Mouse (Mus musculus): ENCODE data around the gene Recql5.

Gene Recql5

GRCm38 (mm10) chr11:115933108-115933746 lies at the start of gene Recql5, which contains the start of gene Sap30bp:
Gene Recql5 (minus strand): TSS chr11:115933477.
Gene Sap30bp (plus strand): TSS chr11:115933282.
- in situ Hi-C loops (cut with MboI; ENCODE audit: unreplicated experiment in 2 of 2) = loop anchor here in 1 of 2 experiments (10.0 kb wide), 1 partner anchor 532 kb away; the partner anchor contains the start of gene Qrich2

- in situ Hi-C loops (cut with MboI; ENCODE audit: unreplicated experiment in 2 of 2) = no loop called here
These were observed 49.2 kb upstream of the Recql5 start for GRCm38 (mm10) chr11:115982472-115982871.

DNA sequence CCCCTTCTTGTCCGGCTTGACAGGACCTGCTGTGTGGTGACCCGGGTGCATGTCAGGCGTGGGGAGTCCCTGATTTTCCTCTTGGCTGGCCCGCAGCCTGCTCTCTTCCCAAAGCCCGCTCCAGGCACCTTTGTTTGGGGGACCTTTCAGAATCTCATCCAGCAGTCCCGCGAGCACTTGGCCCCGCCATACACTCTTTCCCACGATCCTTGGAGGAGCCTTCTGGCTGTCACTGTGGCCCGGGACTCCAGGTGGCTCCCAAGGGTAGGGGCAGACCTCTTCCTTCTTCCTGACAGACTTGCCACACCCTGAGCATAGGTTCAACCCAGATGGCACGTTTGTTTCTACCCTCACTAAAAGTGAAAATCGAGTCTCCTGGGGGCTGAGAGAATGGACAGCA lies 42.3 kb upstream of the Recql5 start:
- in situ Hi-C loops (cut with MboI; ENCODE audit: unreplicated experiment in 2 of 2) = no loop called here

DNA sequence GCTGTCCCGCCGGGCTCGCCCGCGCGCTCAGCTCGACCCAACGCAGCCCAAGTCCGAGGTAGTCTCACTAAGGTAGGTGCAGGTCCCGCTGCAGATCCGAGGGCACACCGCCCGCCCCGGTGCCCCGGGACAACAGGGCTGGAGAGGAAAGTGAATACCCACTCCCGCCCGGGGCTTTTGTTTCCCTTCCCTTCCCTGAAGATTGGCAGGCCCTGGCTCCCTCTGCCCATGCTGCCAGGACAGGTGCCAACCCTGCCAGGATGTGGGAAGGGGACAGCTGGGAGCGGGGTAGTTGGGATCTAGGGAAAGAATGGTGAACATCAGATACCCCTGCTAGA lies 41.8 kb upstream of the Recql5 start:
- in situ Hi-C loops (cut with MboI; ENCODE audit: unreplicated experiment in 2 of 2) = no loop called here

DNA sequence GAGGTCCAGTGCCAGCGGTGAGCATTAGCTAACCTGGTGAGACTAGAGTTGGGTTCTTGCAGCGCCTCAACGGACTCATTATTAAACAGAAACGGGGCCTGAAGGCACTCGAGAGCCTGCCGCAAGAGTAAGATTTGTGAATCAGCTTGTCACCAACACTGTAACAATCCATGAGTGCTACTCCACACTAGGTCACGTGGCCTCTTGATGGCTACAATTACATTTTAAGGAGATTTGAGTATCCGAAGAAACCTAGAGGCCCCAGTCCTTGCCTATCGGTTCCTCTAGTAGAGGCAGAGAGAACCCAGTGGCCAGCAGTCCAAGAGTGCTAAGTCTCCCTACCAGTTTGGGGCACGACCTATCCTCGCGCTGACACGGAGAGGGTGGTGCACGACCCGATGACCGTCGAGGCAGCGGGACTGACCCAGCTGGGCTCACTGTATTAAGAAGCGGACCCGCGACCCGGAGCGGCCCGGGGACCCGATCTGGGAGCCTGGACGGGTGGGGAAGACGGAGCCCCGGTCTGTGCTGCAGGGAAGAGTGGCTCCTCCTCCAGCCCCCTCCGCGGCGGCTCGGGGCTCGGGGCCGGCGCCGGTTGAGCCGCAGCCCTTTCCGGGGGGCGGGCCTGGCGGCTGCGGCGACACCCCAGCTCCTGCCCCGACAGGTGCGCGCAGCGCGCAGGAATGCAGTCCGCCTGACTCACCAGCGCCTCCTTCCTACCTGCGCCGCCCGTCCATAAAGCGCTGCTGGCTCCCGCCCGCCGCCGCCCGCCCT lies 41.2 kb upstream of the Recql5 start, which contains the start of gene Itgb4:
Gene Itgb4, plus strand, starts transcription at position 401 of the 774 bp plus-strand sequence.
- in situ Hi-C loops (cut with MboI; ENCODE audit: unreplicated experiment in 2 of 2) = no loop called here

- in situ Hi-C loops (cut with MboI; ENCODE audit: unreplicated experiment in 2 of 2) = no loop called here
These were observed 37.7 kb upstream of the Recql5 start for GRCm38 (mm10) chr11:115971016-115971415.

DNA sequence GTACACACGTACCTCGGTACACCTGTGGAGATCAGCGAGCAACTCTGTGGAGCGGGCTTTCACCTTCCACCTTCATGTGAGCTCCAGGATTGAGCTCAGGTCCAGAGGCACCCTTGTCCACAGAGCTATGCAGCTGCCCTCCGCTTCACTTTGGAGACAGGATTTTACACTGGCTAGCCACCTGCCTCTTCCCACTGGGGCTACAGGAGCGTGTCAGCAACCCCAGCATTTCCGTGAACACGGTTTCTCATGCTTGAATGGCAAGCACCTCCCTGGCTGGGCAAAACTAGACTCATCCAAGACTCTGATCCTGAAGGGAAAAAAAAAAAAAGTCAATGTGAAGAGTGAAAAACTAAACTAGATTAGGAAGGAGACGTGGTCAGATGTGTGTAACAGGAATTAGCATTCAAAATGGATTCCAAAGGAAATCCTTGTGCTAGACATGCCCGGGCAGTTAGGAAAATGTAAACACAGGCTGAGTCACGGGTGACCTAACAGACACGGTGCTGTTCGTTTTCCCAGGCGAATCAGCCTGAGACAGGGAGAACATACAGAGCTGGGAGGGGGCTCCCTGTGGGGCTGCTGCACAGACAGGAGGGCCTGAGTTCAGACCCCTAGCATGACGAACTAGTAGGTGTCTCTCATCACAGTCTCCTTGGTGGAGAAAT lies 36.9 kb upstream of the Recql5 start:
- in situ Hi-C loops (cut with MboI; ENCODE audit: unreplicated experiment in 2 of 2) = no loop called here

GRCm38 (mm10) chr11:115968731-115969405 lies 35.6 kb upstream of the Recql5 start:
- in situ Hi-C loops (cut with MboI; ENCODE audit: unreplicated experiment in 2 of 2) = no loop called here

DNA sequence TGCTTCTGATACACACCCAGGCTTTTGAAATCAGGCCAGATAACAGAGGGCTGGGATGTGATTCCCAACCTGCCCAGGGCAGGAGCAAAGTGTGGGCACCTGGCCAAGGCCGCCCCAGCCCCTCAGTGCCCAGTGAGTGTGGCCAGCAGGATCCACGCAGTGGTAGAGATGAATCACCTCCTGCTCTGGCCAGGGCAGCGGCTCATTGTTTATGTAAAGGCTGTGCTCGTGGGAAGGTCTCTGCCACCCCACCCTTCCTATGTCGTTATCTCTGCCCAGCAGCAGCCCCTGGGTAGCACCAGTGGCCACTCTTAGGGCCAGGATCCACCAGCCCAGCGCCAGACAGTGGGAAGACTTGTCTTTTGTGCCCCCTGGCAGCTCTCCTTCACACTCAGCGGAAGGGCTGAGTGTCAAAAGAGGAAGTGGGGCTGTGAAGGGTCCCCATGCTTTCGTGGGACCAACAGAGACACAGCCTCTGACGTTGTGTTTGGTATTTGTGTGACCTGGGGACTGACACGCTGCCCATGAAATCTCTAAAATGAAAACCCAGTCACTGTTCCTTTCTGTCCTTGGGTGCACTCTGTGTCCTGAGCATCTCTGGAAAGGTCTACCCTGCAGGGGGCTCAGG lies 31.8 kb upstream of the Recql5 start:
- in situ Hi-C loops (cut with MboI; ENCODE audit: unreplicated experiment in 2 of 2) = no loop called here

- in situ Hi-C loops (cut with MboI; ENCODE audit: unreplicated experiment in 2 of 2) = no loop called here
These were observed 29.6 kb upstream of the Recql5 start for GRCm38 (mm10) chr11:115962651-115963412.

DNA sequence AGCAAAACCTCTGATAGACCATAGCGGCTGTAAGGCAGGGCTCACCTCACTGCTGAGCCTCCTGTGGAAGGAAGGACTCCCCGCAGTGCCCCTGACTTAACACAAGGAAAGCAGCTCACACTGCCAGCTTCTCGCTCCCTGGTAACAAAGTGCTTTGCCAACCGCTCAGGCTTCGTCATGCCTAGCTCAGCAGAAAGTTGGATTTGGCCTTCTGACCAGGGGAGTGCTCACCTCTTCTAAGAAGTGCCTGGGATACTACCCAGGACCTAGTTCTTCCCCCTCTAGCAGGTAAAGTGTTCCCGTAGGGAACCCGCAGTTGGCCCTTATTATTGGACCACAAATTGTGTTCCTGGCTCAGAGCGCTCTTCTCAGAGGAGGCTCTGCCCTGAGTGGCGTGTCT lies 25.7 kb upstream of the Recql5 start:
- in situ Hi-C loops (cut with MboI; ENCODE audit: unreplicated experiment in 2 of 2) = no loop called here

DNA sequence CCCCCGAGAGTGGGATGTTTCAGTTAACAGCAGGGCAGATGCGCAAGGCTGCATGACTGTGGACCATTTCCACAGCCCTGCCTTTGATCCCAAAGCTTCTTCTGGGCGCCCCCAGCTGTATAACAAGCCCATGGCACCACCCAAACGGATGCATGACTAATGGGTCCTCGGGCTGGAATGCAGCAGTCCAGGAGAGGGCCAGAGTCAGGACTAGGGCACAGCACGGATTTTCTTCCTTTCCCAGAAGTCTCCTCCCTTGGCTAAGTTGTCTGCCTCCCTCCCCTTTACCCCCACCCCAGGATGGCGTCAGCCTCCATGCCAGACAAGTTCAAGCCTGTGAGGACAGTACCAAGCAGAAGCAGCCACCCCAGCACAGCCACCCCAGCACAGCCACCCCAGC lies 24.7 kb upstream of the Recql5 start:
- in situ Hi-C loops (cut with MboI; ENCODE audit: unreplicated experiment in 2 of 2) = no loop called here

DNA sequence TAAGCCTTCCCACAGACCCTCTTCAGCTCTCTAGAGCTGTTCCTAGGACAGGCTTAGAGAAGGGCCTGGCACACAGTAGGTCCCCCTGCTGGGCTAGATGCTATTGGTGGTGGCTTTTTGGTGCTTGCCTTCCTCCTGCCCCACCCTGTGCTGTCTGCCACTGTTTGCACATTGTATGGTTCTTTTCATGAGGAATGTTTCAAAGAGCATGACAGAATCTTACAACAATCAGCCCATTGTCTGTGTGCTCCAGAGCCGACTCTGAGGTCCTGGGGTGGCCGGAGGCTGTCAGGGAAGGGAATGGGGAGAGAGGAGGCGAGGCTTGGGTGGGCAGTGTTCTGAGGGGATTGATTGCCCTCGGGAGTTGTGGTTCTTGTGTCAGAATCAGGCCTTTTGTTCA lies 23.2 kb upstream of the Recql5 start:
- in situ Hi-C loops (cut with MboI; ENCODE audit: unreplicated experiment in 2 of 2) = no loop called here

DNA sequence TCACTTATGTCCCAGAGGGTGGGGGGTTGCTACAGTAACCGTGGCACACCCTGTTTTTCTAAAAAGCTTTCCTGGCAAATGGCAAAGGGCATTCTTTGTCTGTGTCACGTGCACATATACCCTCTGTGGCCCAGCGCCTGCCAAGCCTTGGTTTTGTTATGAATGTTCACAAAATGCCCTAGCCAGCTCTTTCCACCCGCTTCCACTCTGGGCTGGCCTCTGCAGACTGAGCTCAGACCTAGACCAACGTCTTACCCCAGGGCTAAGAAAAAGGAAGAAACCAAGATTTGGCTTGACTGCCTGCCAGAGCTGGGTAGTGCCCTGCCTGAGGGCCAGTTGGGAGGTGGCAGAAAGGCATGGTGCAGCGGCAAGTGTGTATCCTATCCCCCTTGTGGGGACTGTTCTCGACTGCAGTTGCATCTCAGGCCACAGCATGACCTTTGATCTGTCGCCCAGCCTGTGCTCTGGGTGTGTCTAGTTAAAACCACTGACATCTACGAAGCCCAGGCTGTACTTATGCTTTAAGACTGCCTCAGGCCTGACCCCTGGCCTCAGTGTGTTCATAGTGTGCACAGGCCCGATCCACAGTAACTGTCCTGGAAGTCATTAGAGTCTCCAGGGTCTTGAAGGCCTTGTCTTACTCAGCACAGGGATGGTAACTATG lies 22.1 kb upstream of the Recql5 start:
- in situ Hi-C loops (cut with MboI; ENCODE audit: unreplicated experiment in 2 of 2) = no loop called here

- in situ Hi-C loops (cut with MboI; ENCODE audit: unreplicated experiment in 2 of 2) = no loop called here
These were observed 21.4 kb upstream of the Recql5 start for GRCm38 (mm10) chr11:115954712-115955111.

GRCm38 (mm10) chr11:115950719-115951118 lies 17.4 kb upstream of the Recql5 start:
- in situ Hi-C loops (cut with MboI; ENCODE audit: unreplicated experiment in 2 of 2) = no loop called here

- in situ Hi-C loops (cut with MboI; ENCODE audit: unreplicated experiment in 2 of 2) = loop anchor here in 1 of 2 experiments (10.0 kb wide), 1 partner anchor 46 kb away; no protein-coding TSS in a partner anchor
These were observed 15.0 kb upstream of the Recql5 start for GRCm38 (mm10) chr11:115948316-115948715.

DNA sequence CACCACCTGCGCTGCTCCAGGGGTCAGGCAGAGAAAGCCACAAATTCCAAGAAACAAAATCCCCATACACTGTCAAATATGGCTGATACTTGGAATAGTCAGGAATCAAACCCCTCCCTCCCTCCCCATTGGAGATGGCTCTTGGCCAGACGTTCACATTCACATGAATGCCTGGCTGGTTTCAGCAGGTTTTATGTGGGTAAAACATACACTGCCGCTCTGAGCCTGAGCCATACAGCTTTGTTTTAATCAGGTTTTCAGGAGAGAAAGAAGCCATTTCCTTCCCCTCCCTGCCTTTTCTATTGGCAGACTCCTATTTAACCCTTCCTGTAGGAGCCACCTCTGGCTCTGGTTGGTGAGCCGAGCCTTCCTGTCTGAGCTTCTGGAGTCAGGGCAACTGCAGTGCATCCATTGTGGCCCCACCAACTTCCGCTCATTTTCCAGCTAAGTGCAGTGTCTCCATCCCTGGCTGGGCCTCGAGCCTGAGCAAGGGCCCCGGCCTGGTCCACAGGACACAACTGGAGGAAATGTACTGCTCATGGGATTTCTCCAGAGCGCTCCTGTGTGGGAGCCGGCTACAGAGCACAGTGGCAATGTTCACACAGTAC lies 13.0 kb upstream of the Recql5 start:
- in situ Hi-C loops (cut with MboI; ENCODE audit: unreplicated experiment in 2 of 2) = loop anchor here in 1 of 2 experiments (10.0 kb wide), 1 partner anchor 48 kb away; no protein-coding TSS in a partner anchor

DNA sequence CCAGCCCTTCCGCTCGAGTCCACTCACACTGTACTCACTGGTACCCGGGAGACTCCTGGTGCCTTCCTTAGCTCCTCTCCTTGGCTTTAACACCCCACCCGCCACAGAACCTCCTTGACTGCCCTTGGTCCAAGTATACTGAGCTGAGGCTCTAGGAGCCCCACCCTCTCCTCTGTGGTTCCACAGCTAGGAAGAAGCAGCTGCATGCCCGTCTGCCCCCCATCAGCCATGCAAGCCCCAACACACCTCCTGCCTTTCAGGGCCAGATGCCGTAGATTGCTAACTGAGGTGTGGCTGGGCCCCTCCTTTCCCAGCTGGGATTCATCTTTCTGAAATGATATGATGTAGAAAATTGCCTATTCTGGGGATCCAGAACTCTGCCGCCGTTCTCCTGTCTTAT lies 12.0 kb upstream of the Recql5 start:
- in situ Hi-C loops (cut with MboI; ENCODE audit: unreplicated experiment in 2 of 2) = loop anchor here in 1 of 2 experiments (10.0 kb wide), 1 partner anchor 50 kb away; no protein-coding TSS in a partner anchor
